Mouse (Mus musculus) heart, postnatal 25 days (tissue): Measurements from ENCODE around the gene Cyp4a29. TPM values are rescaled to one million over a fixed set of nuclear protein-coding genes. Genes with fewer than 3 reads are reported as not detected.
"Not testable (repeated sequence)": the region's sequence is repeated elsewhere in the genome, so short reads cannot be mapped to it uniquely, and the experiment has no call there.

ENCODE experiments used
- DNase-seq: peaks from one replicate; pipeline ENCODE4 v3.0.0; 2022; ENCODE audit warnings: low spot score
- intact Hi-C: fragments of 180-260 bp; cut with DNase I; formaldehyde crosslinking; loops from one replicate; pipeline ENCODE4 v1.15.1; 2025
- total RNA-seq, 2 experiments: library from RNA; stranded (reverse); gene quantifications; 2 replicates each; pipeline ENCODE4 v1.2.3; 2021

Cyp4a29 gene
- not detected for total RNA-seq

- no peak for DNase-seq
- intact Hi-C loops, result no loop called here
These were observed at the start of gene Cyp4a29 for GRCm38 (mm10) chr4:115241784-115242183. TSS of gene Cyp4a29 (plus strand) at chr4:115242084.

DNA sequence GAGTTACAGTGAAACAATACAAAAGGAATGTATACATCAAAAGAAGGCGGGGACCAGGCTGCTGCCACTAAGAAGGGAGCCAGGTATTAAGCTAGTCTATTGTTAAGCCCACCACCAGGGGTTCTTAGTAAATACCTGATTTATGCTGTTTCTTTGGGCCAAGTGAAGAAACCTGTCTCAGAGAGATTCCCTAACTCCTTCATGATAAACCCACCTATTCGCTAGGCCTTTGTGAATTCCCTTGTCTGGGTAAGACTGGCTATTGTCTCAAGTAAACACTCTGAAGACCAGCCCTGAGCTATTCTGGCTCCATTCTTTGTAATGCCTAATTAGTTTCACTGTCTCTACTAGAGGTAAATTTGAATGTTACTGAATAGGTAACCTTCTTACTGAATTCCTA lies 9.0 kb upstream of the Cyp4a29 start:
- intact Hi-C loops, DNase-seq: not testable (repeated sequence)

- no peak for DNase-seq
- intact Hi-C loops, result no loop called here
These were observed 5.3 kb upstream of the Cyp4a29 start for GRCm38 (mm10) chr4:115236462-115237096.

- DNase-seq, intact Hi-C loops: not testable (repeated sequence)
These were observed 23.0 kb downstream of the Cyp4a29 start for GRCm38 (mm10) chr4:115264687-115265569.

DNA sequence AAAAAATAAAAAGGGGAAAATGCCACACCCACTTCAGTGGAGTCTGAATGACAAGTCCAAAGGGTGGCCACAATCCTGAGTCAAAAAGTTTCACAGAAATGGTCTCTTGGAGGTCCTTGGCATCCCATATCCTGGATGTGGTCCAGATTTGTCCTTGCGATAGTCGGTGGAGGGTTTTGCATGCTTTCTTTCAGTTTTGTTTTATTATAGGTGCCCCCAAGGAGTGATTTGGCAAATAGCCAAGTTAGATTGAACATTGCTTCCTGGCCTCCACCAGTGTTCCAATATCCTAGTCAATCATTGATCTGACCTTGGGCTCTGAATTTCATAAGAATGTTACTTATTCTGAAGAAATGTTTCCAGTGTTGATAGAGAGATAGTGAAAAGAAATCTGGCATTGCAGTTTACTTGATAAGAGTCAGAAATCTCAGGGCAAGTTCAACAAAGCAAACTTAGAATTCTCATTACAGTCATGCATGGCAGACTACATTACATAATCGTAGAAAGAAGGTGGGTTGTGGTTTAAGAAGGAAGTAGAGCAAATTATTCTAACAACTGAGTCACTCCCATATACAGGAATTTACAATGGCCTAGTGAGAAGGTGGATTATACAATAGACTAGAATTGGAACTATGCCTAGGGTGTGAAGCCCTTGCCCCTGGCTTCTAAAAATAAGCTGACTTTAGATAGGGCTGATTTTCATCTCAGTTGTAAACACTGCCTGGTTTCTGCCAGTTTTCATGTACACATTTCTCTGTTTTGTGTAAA lies 36.5 kb downstream of the Cyp4a29 start:
- intact Hi-C loops, DNase-seq: not testable (repeated sequence)

- DNase-seq, result no peak
- intact Hi-C loops, result no loop called here
These were observed 38.5 kb downstream of the Cyp4a29 start for GRCm38 (mm10) chr4:115280342-115280741.

DNA sequence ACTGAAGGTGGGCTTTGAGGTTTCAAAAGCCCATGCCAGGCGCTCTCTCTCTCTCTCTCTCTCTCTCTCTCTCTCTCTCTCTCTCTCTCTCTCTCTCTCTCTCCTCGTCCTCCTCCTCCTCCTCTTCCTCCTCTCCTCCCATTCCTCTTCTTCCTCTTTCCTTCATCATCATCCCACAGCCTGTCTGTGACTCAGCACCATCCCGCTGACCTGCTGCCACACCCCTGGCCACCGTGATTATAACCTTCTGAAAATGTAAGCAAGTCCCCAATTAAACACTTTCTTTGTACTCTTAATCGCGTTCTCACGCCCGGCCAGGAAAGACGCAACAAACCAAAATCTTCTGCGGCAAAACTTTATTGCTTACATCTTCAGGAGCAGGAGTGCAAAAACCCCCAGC lies 38.9 kb downstream of the Cyp4a29 start:
- DNase-seq, intact Hi-C loops: not testable (repeated sequence)

- intact Hi-C loops, result not testable (repeated sequence)
These were observed 39.4 kb downstream of the Cyp4a29 start for GRCm38 (mm10) chr4:115281231-115281767.

GRCm38 (mm10) chr4:115298746-115299145 lies 56.9 kb downstream of the Cyp4a29 start, which contains the start of gene Cyp4a12a:
TSS of gene Cyp4a12a (plus strand) at chr4:115299046.
- DNase-seq, intact Hi-C loops: not testable (repeated sequence)

More at GRCm38 (mm10) chr4:115281231-115281767, 39.4 kb downstream of the Cyp4a29 start:
- DNase-seq, result not testable (repeated sequence)

Other genes starting within 250 kb of the Cyp4a29 start
- under 1 TPM; 0.16 to 0.22 TPM for gene Stil, start 241.9 kb upstream of the Cyp4a29 start, total RNA-seq
- 1 to 10 TPM; 3.7 to 4.0 TPM for gene Tal1, start 185.7 kb upstream of the Cyp4a29 start, total RNA-seq
- gene Pdzk1ip1, start 153.4 kb upstream of the Cyp4a29 start, total RNA-seq, result 1 to 10 TPM in 1 of 2 experiments, not detected in 1; 1.0 TPM
- gene Cyp4x1, start 107.8 kb upstream of the Cyp4a29 start, total RNA-seq, result not detected
- not detected for gene Cyp4a12a, start 57.0 kb downstream of the Cyp4a29 start, total RNA-seq
- not detected for gene Cyp4a12b, start 169.5 kb downstream of the Cyp4a29 start, total RNA-seq
- gene Cyp4a30b, start 210.5 kb downstream of the Cyp4a29 start, total RNA-seq, result not detected